Mouse (Mus musculus) ES-E14 (cell line): Measurements from ENCODE around the gene Togaram1. TPM values are rescaled to one million over a fixed set of nuclear protein-coding genes. Genes with fewer than 3 reads are reported as not detected.
A peak's percentile ranks its signal among the peaks of the same experiment; 100 is the strongest.

Experiments
- DNase-seq: peaks from one replicate; pipeline ENCODE4 v3.0.0-alpha.2; 2013; ENCODE audit warnings: low read depth, low spot score
- H3K27ac ChIP-seq: 2 replicates; pipeline ENCODE4 v1.5.1; 2012; ENCODE audit warnings: low read depth, mild to moderate bottlenecking, low read length, moderate library complexity, mixed read lengths; ENCODE audit not compliant: poor library complexity, insufficient read depth, severe bottlenecking
- H3K36me3 ChIP-seq: 2 replicates; pipeline ENCODE4 v1.6.1; 2012; ENCODE audit warnings: mild to moderate bottlenecking, low read length, moderate library complexity, mixed read lengths; ENCODE audit not compliant: control insufficient read depth, poor library complexity, insufficient read depth, severe bottlenecking
- H3K4me1 ChIP-seq, 2 experiments: fragments of 150-350 bp in 1 of 2; sonication (generic) in 1 of 2; 2 replicates each; pipeline ENCODE4 v1.6.1; 2012; ENCODE audit warnings: low read length in 2 of 2, mild to moderate bottlenecking in 1 of 2, mixed read lengths in 1 of 2; ENCODE audit not compliant: control insufficient read depth in 2 of 2, insufficient read depth in 2 of 2, poor library complexity in 1 of 2
- H3K4me3 ChIP-seq, 2 experiments: fragments of 150-350 bp in 1 of 2; sonication (generic) in 1 of 2; 2 replicates each; pipeline ENCODE4 v1.5.1; 2012; ENCODE audit warnings: low read length in 2 of 2, low read depth in 1 of 2, mild to moderate bottlenecking in 1 of 2, mixed read lengths in 1 of 2; ENCODE audit not compliant: insufficient read depth in 1 of 2, poor library complexity in 1 of 2, severe bottlenecking in 1 of 2
- H3K9ac ChIP-seq: 2 replicates; pipeline ENCODE4 v1.6.1; 2012; ENCODE audit warnings: low read depth, mild to moderate bottlenecking, low read length, mixed read lengths; ENCODE audit not compliant: poor library complexity, insufficient read depth, severe bottlenecking
- H3K9me3 ChIP-seq: fragments of 150-350 bp; sonication (generic); 2 replicates; pipeline ENCODE4 v1.6.1; 2012; ENCODE audit warnings: low read depth, mild to moderate bottlenecking, low read length; ENCODE audit not compliant: control insufficient read depth, insufficient read depth
- CHD2 ChIP-seq: IDR thresholded peaks from 2 replicates; pipeline ENCODE4 v1.6.1; 2014; ENCODE audit warnings: mild to moderate bottlenecking, low read depth, low read length, inconsistent platforms
- HCFC1 ChIP-seq: IDR thresholded peaks from 2 replicates; pipeline ENCODE4 v1.6.1; 2012; ENCODE audit warnings: low read length, inconsistent platforms, borderline replicate concordance; ENCODE audit not compliant: insufficient read depth
- MAFK ChIP-seq: IDR thresholded peaks from 2 replicates; pipeline ENCODE4 v1.6.1; 2014; ENCODE audit warnings: mild to moderate bottlenecking, low read depth, low read length, inconsistent platforms; ENCODE audit not compliant: insufficient read depth
- ZC3H11A ChIP-seq: IDR thresholded peaks from 2 replicates; pipeline ENCODE4 v1.6.1; 2012; ENCODE audit warnings: low read depth, mild to moderate bottlenecking, inconsistent platforms, low read length, borderline replicate concordance
- ZNF384 ChIP-seq: IDR thresholded peaks from 2 replicates; pipeline ENCODE4 v1.6.1; 2012; ENCODE audit warnings: low read depth, low read length, inconsistent platforms
- in situ Hi-C, 2 experiments: fragments of 600-800 bp; cut with MboI; formaldehyde crosslinking; loops; one replicate each; pipeline ENCODE4 v1.15.1; 2025; ENCODE audit warnings: low sequenced_read_pairs in 2 of 2, inconsistent platforms in 1 of 2; ENCODE audit not compliant: unreplicated experiment in 2 of 2
- total RNA-seq: library from RNA; depleted of rRNA; stranded (reverse); fragments of 300-350 nt; gene quantifications from 2 replicates; pipeline ENCODE4 v1.2.3, GENCODE M21; 2012

The Togaram1 gene
- total RNA-seq, 1 experiment: 28.7 TPM

GRCm38 (mm10) chr12:64964560-64964959, 1.0 kb upstream of the Togaram1 start:
- H3K4me3 ChIP-seq: peak overlapping the region; percentile 82 to 83
- TF ChIP-seq ZNF384: no peak
- TF ChIP-seq HCFC1: no peak
- no peak for TF ChIP-seq CHD2
- no peak for TF ChIP-seq MAFK
- TF ChIP-seq ZC3H11A: no peak
- H3K9me3 ChIP-seq: no peaks in the 10 kb centered on the region
- DNase-seq: no peak
- H3K9ac ChIP-seq: no peak overlapping the region; the same call in 1 of the 2 replicates
- peaks cover 5% of the 10 kb centered on the region; the same call in 1 of the 2 replicates for H3K36me3 ChIP-seq
- H3K4me1 ChIP-seq: peaks cover 0 to 2% of the 10 kb centered on the region in 2 experiments; a peak in 1 of 4 replicates
- H3K27ac ChIP-seq: no peak overlapping the region
- in situ Hi-C loops: no loop called here

GRCm38 (mm10) chr12:64966101-64966631, 562 bp downstream of the Togaram1 start:
- peaks cover 0 to 2% of the 10 kb centered on the region in 2 experiments; a peak in 1 of 4 replicates for H3K4me1 ChIP-seq

GRCm38 (mm10) chr12:64966652-64967435, 1.2 kb downstream of the Togaram1 start:
- H3K4me1 ChIP-seq: peaks cover 0 to 2% of the 10 kb centered on the region in 2 experiments; a peak in 1 of 4 replicates
- TF ChIP-seq CHD2 (no peak), HCFC1 (no peak; the same call in 1 of the 2 replicates), MAFK (no peak), ZC3H11A (no peak), ZNF384 (no peak)
- no peak overlapping the region for H3K9ac ChIP-seq
- no peak overlapping the region for H3K27ac ChIP-seq
- peak overlapping the region; percentile 70 to 90 for H3K4me3 ChIP-seq
- H3K36me3 ChIP-seq: peaks cover 5% of the 10 kb centered on the region; the same call in 1 of the 2 replicates
- no peaks in the 10 kb centered on the region for H3K9me3 ChIP-seq
- DNase-seq: no peak
- in situ Hi-C loops: no loop called here

More at GRCm38 (mm10) chr12:64966101-64966631, 562 bp downstream of the Togaram1 start:
- H3K9me3 ChIP-seq: no peaks in the 10 kb centered on the region
- no peak for TF ChIP-seq MAFK
- peak overlapping the region; percentile 70 to 90 for H3K4me3 ChIP-seq
- in situ Hi-C loops: no loop called here
- peak overlapping the region; percentile 76; the same call in 1 of the 2 replicates for H3K27ac ChIP-seq
- H3K36me3 ChIP-seq: peaks cover 5% of the 10 kb centered on the region; the same call in 1 of the 2 replicates
- DNase-seq: peak; percentile 13
- H3K9ac ChIP-seq: peak overlapping the region; percentile 89

GRCm38 (mm10) chr12:64967470-64967869, 1.9 kb downstream of the Togaram1 start:
- no peak overlapping the region for H3K27ac ChIP-seq
- H3K4me1 ChIP-seq: peaks cover 0 to 2% of the 10 kb centered on the region in 2 experiments; a peak in 1 of 4 replicates
- in situ Hi-C loops: no loop called here
- no peaks in the 10 kb centered on the region for H3K9me3 ChIP-seq
- TF ChIP-seq HCFC1 (no peak), MAFK (no peak), CHD2 (no peak), ZC3H11A (no peak), ZNF384 (no peak)
- no peak for DNase-seq
- no peak overlapping the region for H3K9ac ChIP-seq
- H3K36me3 ChIP-seq: peaks cover 5% of the 10 kb centered on the region; the same call in 1 of the 2 replicates
- peak overlapping the region in 1 of 2 experiments; percentile 46; a peak in 2 of 4 replicates for H3K4me3 ChIP-seq
